Mouse (Mus musculus) embryo, embryonic 10 days (tissue): ENCODE data around the gene Qrich2.
"Not testable (repeated sequence)": the region's sequence is repeated elsewhere in the genome, so short reads cannot be mapped to it uniquely, and the experiment has no call there.

Experiments
- DNase-seq: peaks from one replicate; pipeline ENCODE4 v3.0.0-alpha.2; 2015; ENCODE audit warnings: low spot score

Gene Qrich2

GRCm38 (mm10) chr11:116466141-116466540 is at the start of gene Qrich2:
Gene Qrich2, minus strand, starts transcription at chr11:116466241.
- no peak for DNase-seq

- DNase-seq: no peak
Measured at GRCm38 (mm10) chr11:116515330-116516020, 49.4 kb upstream of the Qrich2 start.

- DNase-seq: no peak
Measured at GRCm38 (mm10) chr11:116513531-116514038, 47.5 kb upstream of the Qrich2 start.

- DNase-seq: no peak
Measured at GRCm38 (mm10) chr11:116512987-116513386, 46.9 kb upstream of the Qrich2 start.

- DNase-seq: no peak
Measured at GRCm38 (mm10) chr11:116512154-116512553, 46.1 kb upstream of the Qrich2 start.

GRCm38 (mm10) chr11:116511301-116511868 is 45.3 kb upstream of the Qrich2 start:
- no peak for DNase-seq

- peak; percentile 35 for DNase-seq
Measured at GRCm38 (mm10) chr11:116508689-116509088, 42.6 kb upstream of the Qrich2 start.

GRCm38 (mm10) chr11:116506151-116506875 is 40.3 kb upstream of the Qrich2 start:
- DNase-seq: no peak

- no peak for DNase-seq
Measured at GRCm38 (mm10) chr11:116505573-116505972, 39.5 kb upstream of the Qrich2 start.

GRCm38 (mm10) chr11:116504516-116504915 is 38.5 kb upstream of the Qrich2 start:
- DNase-seq: no peak

GRCm38 (mm10) chr11:116501005-116501746 is 35.1 kb upstream of the Qrich2 start:
- peak; percentile 65 for DNase-seq

- no peak for DNase-seq
Measured at GRCm38 (mm10) chr11:116499018-116499417, 33.0 kb upstream of the Qrich2 start.

- no peak for DNase-seq
Measured at GRCm38 (mm10) chr11:116498596-116498995, 32.6 kb upstream of the Qrich2 start.

- DNase-seq: no peak
Measured at GRCm38 (mm10) chr11:116497313-116497712, 31.3 kb upstream of the Qrich2 start.

GRCm38 (mm10) chr11:116494474-116495174 is 28.6 kb upstream of the Qrich2 start:
- no peak for DNase-seq

- DNase-seq: peak; percentile 82
Measured at GRCm38 (mm10) chr11:116493795-116494252, 27.8 kb upstream of the Qrich2 start, which contains the start of gene Prpsap1. Gene Prpsap1, minus strand, starts transcription at chr11:116494202.

GRCm38 (mm10) chr11:116493191-116493590 is 27.1 kb upstream of the Qrich2 start:
- no peak for DNase-seq

GRCm38 (mm10) chr11:116492507-116492906 is 26.5 kb upstream of the Qrich2 start:
- not testable (repeated sequence) for DNase-seq

GRCm38 (mm10) chr11:116491338-116491737 is 25.3 kb upstream of the Qrich2 start:
- no peak for DNase-seq

- peak; percentile 94 for DNase-seq
Measured at GRCm38 (mm10) chr11:116490232-116491107, 24.4 kb upstream of the Qrich2 start.
